11 mouse cellular contexts compared by ENCODE assay signal in the genomic region with DNA sequence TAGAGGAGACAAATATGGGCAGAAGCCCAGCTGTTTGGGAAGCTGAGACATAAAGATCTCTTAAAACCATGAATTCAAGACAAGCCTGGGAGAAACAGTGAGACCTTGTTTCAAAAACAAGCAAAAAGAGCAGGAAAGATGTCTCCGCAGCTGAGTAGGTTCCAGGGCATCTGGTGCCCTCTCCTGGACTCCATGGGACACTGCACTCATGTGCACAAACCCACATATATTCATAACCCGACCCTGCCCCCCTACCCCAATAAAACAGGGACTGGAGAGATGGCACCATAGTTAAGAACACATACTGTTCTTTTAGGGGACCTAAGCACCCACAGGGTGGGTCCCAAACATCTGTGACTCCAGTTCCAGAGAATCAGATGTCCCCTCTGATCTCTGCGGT. TPM values are rescaled to one million over a fixed set of nuclear protein-coding genes. Genes with fewer than 3 reads are reported as not detected.
DNase-seq lines count a peak whose midpoint lies in the region; ATAC-seq and TF ChIP-seq lines count a peak whose summit lies in the region.
"Had no signal": no experiment of that assay in that cellular context is flagged by ENCODE, and none has a peak within 500 bp of the region (broad histone marks: within the 10 kb centered on the region; RNA-seq: fewer than 3 reads in every experiment).

No protein-coding gene starts in this region.

- no peaks in the 10 kb centered on the region for H3K9me3 ChIP-seq in kidney, embryonic 16.5 days (ENCODE audit: low read length)
- no peaks in the 10 kb centered on the region for H3K9me3 ChIP-seq in ES-Bruce4 (replicated peaks; ENCODE audit: control insufficient read depth, insufficient read depth, low read length, poor library complexity, severe bottlenecking)
- H3K9me3 ChIP-seq: forebrain, embryonic 15.5 days; heart, embryonic 10.5 days had no signal

- H3K27me3 ChIP-seq in kidney, embryonic 16.5 days (ENCODE audit: insufficient read depth, low read length), result no peaks in the 10 kb centered on the region
- H3K27me3 ChIP-seq in ES-Bruce4 (ENCODE audit: control insufficient read depth, insufficient read depth, low read length, poor library complexity, severe bottlenecking), result no peaks in the 10 kb centered on the region
- H3K27me3 ChIP-seq: forebrain, embryonic 15.5 days had no signal

- H3K27ac ChIP-seq in kidney, embryonic 16.5 days (ENCODE audit: low read length), result no peak overlapping the region
- H3K27ac ChIP-seq in ES-Bruce4 (ENCODE audit: insufficient read depth, low read length), result no peak overlapping the region
- no peak overlapping the region for H3K27ac ChIP-seq in embryonic fibroblast, embryonic 13.5 days (ENCODE audit: insufficient read depth, low read length)
- H3K27ac ChIP-seq: forebrain, embryonic 15.5 days; heart, embryonic 10.5 days had no signal

- H3K9ac ChIP-seq in kidney, embryonic 16.5 days (replicated peaks; ENCODE audit: low read length), result no peak overlapping the region
- H3K9ac ChIP-seq in ES-Bruce4 (ENCODE audit: low read depth, poor library complexity, severe bottlenecking), result no peak overlapping the region
- H3K9ac ChIP-seq: forebrain, embryonic 15.5 days had no signal

- 85% methylated on average over 3 of the region's 3 CpGs for WGBS in kidney, embryonic 16.5 days

- no peak for TF ChIP-seq EP300 in ES-Bruce4 (IDR thresholded peaks at IDR 0.05; ENCODE audit: insufficient read depth, low read depth, low read length)

- TF ChIP-seq POLR2A in ES-Bruce4 (IDR thresholded peaks at IDR 0.05; ENCODE audit: insufficient read depth, low read length), result no peak
- TF ChIP-seq POLR2A in embryonic fibroblast, embryonic 13.5 days (IDR thresholded peaks at IDR 0.05; ENCODE audit: low read depth, low read length), result no peak

- peak; percentile 48 for DNase-seq in kidney, adult 9 months
- DNase-seq in A20 (ENCODE audit: low read depth, low spot score), result peak; percentile 35
- DNase-seq in cerebellum, adult 9-11 months, result no peak
- no peak for DNase-seq in thymus, postnatal 10 days (ENCODE audit: low spot score in 2 of 2)
- DNase-seq: cerebellum, postnatal 10 days; kidney, postnatal 14 days had no signal

- H3K4me3 ChIP-seq in kidney, embryonic 16.5 days (ENCODE audit: low read length), result no peak overlapping the region
- H3K4me3 ChIP-seq in ES-Bruce4 (ENCODE audit: low read depth, low read length), result no peak overlapping the region
- H3K4me3 ChIP-seq in embryonic fibroblast, embryonic 13.5 days (ENCODE audit: insufficient read depth, low read length), result no peak overlapping the region
- H3K4me3 ChIP-seq: forebrain, embryonic 15.5 days; heart, embryonic 10.5 days had no signal

- no peak for ATAC-seq in kidney, embryonic 16.5 days (ENCODE audit: low FRiP score, low TSS enrichment)
- ATAC-seq: forebrain, embryonic 15.5 days had no signal

- peaks cover 4% of the 10 kb centered on the region; the same call in 1 of the 2 replicates for H3K4me1 ChIP-seq in kidney, embryonic 16.5 days (ENCODE audit: insufficient read depth, low read length)
- no peaks in the 10 kb centered on the region for H3K4me1 ChIP-seq in ES-Bruce4 (ENCODE audit: control insufficient read depth, insufficient read depth, low read length)
- H3K4me1 ChIP-seq in embryonic fibroblast, embryonic 13.5 days (ENCODE audit: control insufficient read depth, insufficient read depth, low read length), result peaks cover 6% of the 10 kb centered on the region; the same call in 1 of the 2 replicates
- H3K4me1 ChIP-seq: forebrain, embryonic 15.5 days had no signal

- TF ChIP-seq CTCF in ES-Bruce4 (IDR thresholded peaks at IDR 0.05; ENCODE audit: low read depth, low read length), result peak; percentile 84
- TF ChIP-seq CTCF in embryonic fibroblast, embryonic 13.5 days (IDR thresholded peaks at IDR 0.05; ENCODE audit: borderline replicate concordance, insufficient read depth, low read length), result peak; percentile 29; the same call in 1 of the 2 replicates

- H3K36me3 ChIP-seq in kidney, embryonic 16.5 days (ENCODE audit: insufficient read depth, low read length), result no peaks in the 10 kb centered on the region
- H3K36me3 ChIP-seq in ES-Bruce4 (ENCODE audit: control insufficient read depth, insufficient read depth, low read length, poor library complexity, severe bottlenecking), result no peaks in the 10 kb centered on the region
- H3K36me3 ChIP-seq: forebrain, embryonic 15.5 days; heart, embryonic 10.5 days had no signal

- no peak overlapping the region for H3K4me2 ChIP-seq in kidney, embryonic 16.5 days (replicated peaks; ENCODE audit: low read depth, low read length)
- H3K4me2 ChIP-seq: forebrain, embryonic 15.5 days had no signal

RNA-seq across cellular contexts. Expression of a gene that starts 8.0 kb away (rescaled TPM):
- 3.4 and 3.6 TPM in 2 replicates for polyA plus RNA-seq in kidney, embryonic 16.5 days (2015; fragmentation: Nextera tagmentation; extraction: Ambion mirVana)
- polyA plus RNA-seq in ES-Bruce4 (2011; ENCODE audit: insufficient read depth, insufficient read length, low read depth, missing spikeins), result 53.7 and 58.1 TPM in 2 replicates
- polyA plus RNA-seq in embryonic fibroblast, embryonic 13.5 days (2011; ENCODE audit: insufficient read length, low read depth, missing spikeins), result 28.2 and 29.1 TPM in 2 replicates

RNA-seq across cellular contexts. Expression of a gene that starts 39.3 kb away (rescaled TPM):
- polyA plus RNA-seq in kidney, embryonic 16.5 days (2015; fragmentation: Nextera tagmentation; extraction: Ambion mirVana), result 59.0 and 62.7 TPM in 2 replicates
- 43.2 and 54.9 TPM in 2 replicates for polyA plus RNA-seq in ES-Bruce4 (2011; ENCODE audit: insufficient read depth, insufficient read length, low read depth, missing spikeins)
- 106 and 135 TPM in 2 replicates for polyA plus RNA-seq in embryonic fibroblast, embryonic 13.5 days (2011; ENCODE audit: insufficient read length, low read depth, missing spikeins)

Comparison
In these comparisons a context has a peak if more than half of its experiments do, and no peak if none do; other contexts are left out.
1. DNase-seq: peak in kidney, adult 9 months (single experiment) and A20 (single experiment); none in cerebellum, adult 9-11 months (single experiment) and thymus, postnatal 10 days (0 of 2).